Mouse (Mus musculus) stomach, postnatal 0 days (tissue): ENCODE data around the gene Ate1. TPM values are rescaled to one million over a fixed set of nuclear protein-coding genes. Genes with fewer than 3 reads are reported as not detected.

Source experiments
- ATAC-seq: fragments of 200-750 bp; cut with Nextera tagmentation; 2 replicates; pipeline ENCODE4 v1.8.0; 2017; ENCODE audit not compliant: low FRiP score, low TSS enrichment
- DNase-seq: peaks from one replicate; pipeline ENCODE4 v3.0.0-alpha.2; 2016; ENCODE audit warnings: low spot score
- H3K27ac ChIP-seq: fragments of 300-500 bp; sonication (generic); replicated peaks from 2 replicates; pipeline ENCODE4 v1.5.1; 2014; ENCODE audit warnings: mild to moderate bottlenecking, control low read depth
- H3K27me3 ChIP-seq: fragments of 300-500 bp; sonication (generic); 2 replicates; pipeline ENCODE4 v1.6.1; 2014; ENCODE audit warnings: low read length; ENCODE audit not compliant: control insufficient read depth, insufficient read depth
- H3K36me3 ChIP-seq: fragments of 300-500 bp; sonication (generic); 2 replicates; pipeline ENCODE4 v1.6.1; 2014; ENCODE audit warnings: low read length, mixed read lengths; ENCODE audit not compliant: control insufficient read depth, insufficient read depth
- H3K4me1 ChIP-seq: fragments of 300-500 bp; sonication (generic); replicated peaks from 2 replicates; pipeline ENCODE4 v1.6.1; 2014; ENCODE audit warnings: antibody characterized with exemption; ENCODE audit not compliant: control insufficient read depth, insufficient read depth
- H3K4me2 ChIP-seq: fragments of 300-500 bp; sonication (generic); replicated peaks from 2 replicates; pipeline ENCODE4 v1.6.1; 2014; ENCODE audit warnings: low read depth, mild to moderate bottlenecking, control low read depth, moderate library complexity
- H3K4me3 ChIP-seq: fragments of 300-500 bp; sonication (generic); 2 replicates; pipeline ENCODE4 v1.5.1; 2014; ENCODE audit warnings: low read depth, low read length, control low read depth
- H3K9ac ChIP-seq: fragments of 300-500 bp; sonication (generic); 2 replicates; pipeline ENCODE4 v1.6.1; 2014; ENCODE audit warnings: mild to moderate bottlenecking, low read length, control low read depth, mixed read lengths
- H3K9me3 ChIP-seq: fragments of 300-500 bp; sonication (generic); 2 replicates; pipeline ENCODE4 v1.6.1; 2016; ENCODE audit warnings: low read length; ENCODE audit not compliant: control insufficient read depth
- CTCF ChIP-seq: IDR thresholded peaks from 2 replicates; pipeline ENCODE4 v1.5.1; 2016; ENCODE audit warnings: antibody characterized with exemption, low read depth, mild to moderate bottlenecking, moderate library complexity
- EP300 ChIP-seq: optimal IDR thresholded peaks from 2 replicates; pipeline ENCODE3; 2016; ENCODE audit warnings: antibody characterized with exemption
- WGBS: fragments of 180-500 bp; shearing (Covaris S2); extraction: QIAGEN DNeasy Blood & Tissue Kit; methylation state at CpG from one replicate; pipeline ENCODE4 v1.1.7; 2014; 5-methylcytosine and 5-hydroxymethylcytosine counted together
- polyA plus RNA-seq: library from polyadenylated mRNA; unstranded; fragments of >200 nt; fragmentation: Nextera tagmentation; extraction: Ambion mirVana; gene quantifications from 2 replicates; pipeline ENCODE4 v1.2.1, GENCODE M21; 2015

The Ate1 gene
- polyA plus RNA-seq, 1 experiment from 2014 or later = 56.4 TPM

DNA sequence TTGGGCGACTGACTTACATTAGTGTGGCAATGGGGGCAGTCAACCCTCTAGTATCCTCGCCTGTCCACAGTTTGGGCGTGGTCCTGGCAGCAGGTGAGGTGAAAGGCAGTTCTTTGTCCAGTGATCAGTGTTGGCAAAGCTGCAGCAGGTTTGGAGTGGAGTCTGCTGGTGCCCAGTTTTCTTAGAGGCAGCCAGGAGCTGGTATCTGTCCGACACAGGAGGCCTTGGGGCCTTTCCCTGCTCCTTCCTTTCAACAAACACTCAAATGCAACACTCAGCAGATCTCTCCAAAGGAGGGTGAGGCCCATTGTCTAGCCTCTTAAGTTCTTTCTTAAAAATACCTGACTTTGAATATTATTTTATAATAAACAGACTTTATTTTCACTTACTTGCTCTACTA, 38.4 kb upstream of the Ate1 start:
- H3K9ac ChIP-seq = no peak overlapping the region
- H3K27ac ChIP-seq = no peak overlapping the region
- no peak overlapping the region for H3K4me2 ChIP-seq
- no peak for TF ChIP-seq CTCF
- TF ChIP-seq EP300 = no peak
- no peaks in the 10 kb centered on the region for H3K9me3 ChIP-seq
- WGBS = 64% methylated on average over 4 of the region's 4 CpGs
- H3K27me3 ChIP-seq = no peaks in the 10 kb centered on the region
- no peak for ATAC-seq
- H3K4me3 ChIP-seq = no peak overlapping the region
- no peaks in the 10 kb centered on the region for H3K36me3 ChIP-seq
- DNase-seq = no peak
- no peaks in the 10 kb centered on the region; the same call in 1 of the 2 replicates for H3K4me1 ChIP-seq

DNA sequence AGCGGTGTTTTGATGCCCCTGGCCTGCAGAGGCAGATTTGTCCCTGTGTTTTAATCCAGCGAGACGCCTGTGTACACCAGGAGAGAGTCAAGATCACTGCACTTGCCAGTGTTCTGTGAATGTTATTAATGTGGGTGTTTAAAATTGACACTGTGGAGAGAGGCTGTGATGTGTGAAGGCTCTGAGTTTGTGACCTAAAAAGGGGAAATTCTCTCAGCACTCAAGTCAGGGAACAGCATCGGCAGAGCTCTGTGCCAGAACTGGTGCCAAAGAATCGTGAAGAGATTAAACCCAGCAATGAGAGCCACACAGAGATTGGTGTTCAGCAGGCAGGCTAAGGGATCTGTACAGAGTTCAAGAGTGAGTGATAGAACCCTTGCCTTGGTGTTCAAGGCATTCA, 35.4 kb upstream of the Ate1 start:
- DNase-seq (no peak), ATAC-seq (peak; percentile 58; the same call in 1 of the 2 replicates)
- no peak overlapping the region for H3K4me2 ChIP-seq
- H3K27ac ChIP-seq = peak overlapping the region; percentile 79
- no peaks in the 10 kb centered on the region for H3K36me3 ChIP-seq
- no peak overlapping the region for H3K4me3 ChIP-seq
- H3K4me1 ChIP-seq = no peaks in the 10 kb centered on the region
- H3K27me3 ChIP-seq = no peaks in the 10 kb centered on the region
- H3K9me3 ChIP-seq = no peaks in the 10 kb centered on the region
- 38% methylated on average over 5 of the region's 5 CpGs for WGBS
- H3K9ac ChIP-seq = no peak overlapping the region
- no peak for TF ChIP-seq CTCF
- no peak for TF ChIP-seq EP300

DNA sequence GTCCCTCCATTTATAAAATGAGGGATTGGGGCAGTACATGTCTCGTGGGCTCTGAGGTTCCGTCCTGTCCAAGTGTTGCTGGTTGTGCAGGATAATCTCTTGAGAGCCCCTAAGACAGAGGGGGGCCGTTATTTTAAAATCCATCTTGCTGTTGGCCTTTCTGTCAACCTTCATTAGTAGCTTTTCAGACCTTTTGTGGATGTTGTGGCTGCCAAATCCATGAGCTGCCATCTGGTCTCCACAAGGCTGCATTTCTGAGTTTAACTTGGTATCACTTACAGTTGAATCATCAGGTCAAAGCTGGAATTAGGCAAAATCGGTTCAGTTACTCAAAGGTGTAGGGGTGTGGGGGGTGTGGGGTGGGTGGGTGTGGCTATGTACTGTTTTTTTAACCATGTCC, 33.2 kb upstream of the Ate1 start:
- no peak for TF ChIP-seq EP300
- TF ChIP-seq CTCF = no peak
- Histone ChIP-seq H3K9ac (no peak overlapping the region), H3K36me3 (no peaks in the 10 kb centered on the region), H3K4me1 (no peaks in the 10 kb centered on the region), H3K4me2 (no peak overlapping the region), H3K9me3 (0 out of 2 replicates have a peak, but pooled peaks cover 2% of the 10 kb centered on the region), H3K27ac (no peak overlapping the region; the same call in 1 of the 2 replicates), H3K4me3 (no peak overlapping the region), H3K27me3 (no peaks in the 10 kb centered on the region)
- 61% methylated on average over 4 of the region's 4 CpGs for WGBS
- ATAC-seq = no peak
- DNase-seq = no peak

GRCm38 (mm10) chr7:130552780-130553179, 32.6 kb upstream of the Ate1 start:
- H3K4me2 ChIP-seq = no peak overlapping the region
- H3K27ac ChIP-seq = peak overlapping the region; percentile 40; the same call in 1 of the 2 replicates
- DNase-seq (no peak), ATAC-seq (no peak)
- TF ChIP-seq CTCF = no peak
- no peak for TF ChIP-seq EP300
- no peaks in the 10 kb centered on the region for H3K36me3 ChIP-seq
- H3K9me3 ChIP-seq = 0 out of 2 replicates have a peak, but pooled peaks cover 2% of the 10 kb centered on the region
- 55% methylated on average over 5 of the region's 5 CpGs for whole genome bisulfite sequencing
- H3K9ac ChIP-seq = no peak overlapping the region
- H3K27me3 ChIP-seq = no peaks in the 10 kb centered on the region
- no peak overlapping the region for H3K4me3 ChIP-seq
- no peaks in the 10 kb centered on the region for H3K4me1 ChIP-seq

DNA sequence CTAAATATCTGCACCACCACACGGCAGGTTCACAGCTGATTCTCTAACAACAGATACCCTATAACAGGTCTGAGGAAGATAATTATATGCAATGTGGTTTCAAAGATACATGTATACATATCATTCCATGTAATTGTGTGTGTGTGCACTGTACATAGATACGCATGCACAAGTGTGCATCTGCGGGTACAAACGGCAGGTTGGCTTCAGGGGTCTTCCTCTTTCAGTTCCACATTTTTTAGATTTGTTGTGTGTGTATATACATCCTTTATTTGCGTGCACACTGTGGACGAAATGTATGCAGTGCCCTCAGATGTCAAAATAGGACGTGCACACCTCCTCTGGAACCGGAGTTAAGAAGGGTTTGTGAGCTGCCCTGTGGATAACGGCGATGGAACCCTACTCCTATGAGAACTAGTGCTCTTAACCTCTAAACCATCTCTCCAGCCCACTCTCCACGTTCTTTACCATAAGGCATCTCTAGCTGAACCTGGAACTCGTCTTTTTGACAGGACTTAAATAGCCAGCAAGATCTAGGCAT, 27.5 kb upstream of the Ate1 start:
- 0 out of 2 replicates have a peak, but pooled peaks cover 3% of the 10 kb centered on the region for H3K4me1 ChIP-seq

GRCm38 (mm10) chr7:130546791-130547484, 26.8 kb upstream of the Ate1 start:
- WGBS = 1% methylated on average over 81 of the region's 84 CpGs
- H3K4me3 ChIP-seq = peak overlapping the region; percentile 98
- ATAC-seq (peak; percentile 94), DNase-seq (peak; percentile 96)
- peak overlapping the region; percentile 100 for H3K27ac ChIP-seq
- 0 out of 2 replicates have a peak, but pooled peaks cover 5% of the 10 kb centered on the region for H3K36me3 ChIP-seq
- 0 out of 2 replicates have a peak, but pooled peaks cover 2% of the 10 kb centered on the region for H3K9me3 ChIP-seq
- H3K27me3 ChIP-seq = no peaks in the 10 kb centered on the region
- H3K9ac ChIP-seq = peak overlapping the region; percentile 99
- peak overlapping the region; percentile 62 for H3K4me2 ChIP-seq
- 0 out of 2 replicates have a peak, but pooled peaks cover 3% of the 10 kb centered on the region for H3K4me1 ChIP-seq
- peak; percentile 90 for TF ChIP-seq CTCF
- TF ChIP-seq EP300 = no peak

More for the DNA sequence above, 27.5 kb upstream of the Ate1 start:
- Histone ChIP-seq H3K36me3 (0 out of 2 replicates have a peak, but pooled peaks cover under 1% of the 10 kb centered on the region), H3K4me3 (no peak overlapping the region), H3K4me2 (0 out of 2 replicates have a peak overlapping the region, but pooled peaks have one; percentile 28), H3K9me3 (0 out of 2 replicates have a peak, but pooled peaks cover 2% of the 10 kb centered on the region), H3K27ac (peak overlapping the region; percentile 100; the same call in 1 of the 2 replicates), H3K9ac (peak overlapping the region; percentile 99; the same call in 1 of the 2 replicates), H3K27me3 (no peaks in the 10 kb centered on the region)
- no peak for ATAC-seq
- no peak for DNase-seq
- TF ChIP-seq EP300 (no peak), CTCF (no peak)
- 77% methylated on average over 12 of the region's 12 CpGs for WGBS
